Mouse (Mus musculus): ENCODE results near the gene Zfp788.

DNA sequence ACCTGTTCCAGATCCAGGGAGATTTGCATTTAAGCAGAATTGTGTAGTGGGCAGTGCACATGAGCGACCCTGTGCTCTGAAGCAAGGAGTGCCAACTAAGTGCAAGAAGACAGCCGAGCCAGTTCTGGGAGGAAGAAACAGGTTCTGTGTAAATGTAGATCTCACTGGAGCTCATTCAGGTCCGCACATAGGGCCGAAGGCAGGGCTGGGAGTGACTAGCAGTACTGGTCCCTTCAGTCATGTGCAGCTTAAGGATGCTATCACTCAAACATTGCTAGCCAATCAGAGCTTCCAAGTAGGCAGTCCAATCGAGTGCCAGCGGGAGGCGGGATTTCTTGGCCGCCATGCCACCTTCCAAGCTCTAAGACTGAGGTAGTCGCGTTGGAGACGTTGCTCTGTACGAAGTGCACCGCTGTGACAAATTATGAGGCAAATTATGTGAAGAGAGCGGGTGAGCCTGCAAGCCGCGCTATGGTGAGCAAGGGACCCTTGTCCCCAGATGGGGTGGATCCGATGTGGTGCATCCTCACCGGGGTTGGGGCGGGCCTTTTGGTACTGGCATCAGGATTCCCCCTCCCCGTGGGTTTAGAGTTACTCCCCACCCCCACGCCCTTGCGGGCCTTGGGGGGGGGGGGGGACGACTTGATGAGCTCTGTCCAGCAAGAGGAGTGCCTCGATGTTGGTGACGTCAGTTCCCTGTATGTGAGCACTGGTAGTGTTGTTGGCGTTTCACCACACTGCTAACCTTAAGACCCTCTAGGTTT, 400 bp downstream of the Zfp788 start:
- TF ChIP-seq CTCF (IDR thresholded peaks at IDR 0.05; ENCODE audit: borderline replicate concordance, control insufficient read depth, extremely low read depth, insufficient read depth, low read length, poor library complexity): peak; percentile 20; the same call in 1 of the 2 replicates
- peak; percentile 19; the same call in 1 of the 2 replicates for TF ChIP-seq POLR2A (IDR thresholded peaks at IDR 0.05; ENCODE audit: control insufficient read depth, extremely low read depth, insufficient read depth, low read length, poor library complexity)
